Mouse (Mus musculus) left cerebral cortex, adult 8-10 months (tissue): ENCODE results near the gene Cldn9. TPM values are rescaled to one million over a fixed set of nuclear protein-coding genes. Genes with fewer than 3 reads are reported as not detected.
A peak's percentile ranks its signal among the peaks of the same experiment; 100 is the strongest.

Source experiments
- DNase-seq, 2 experiments: peaks; one replicate each; pipeline ENCODE4 v3.0.0; 2022; ENCODE audit warnings: low spot score in 2 of 2
- total RNA-seq, 4 experiments: library from RNA; stranded (reverse); gene quantifications; 2 replicates each; pipeline ENCODE4 v1.2.4; 2022

Gene Cldn9
- total RNA-seq = under 1 TPM in 2 of 4 experiments, not detected in 2; 0.23 to 0.63 TPM

- DNase-seq = no peak
Measured at GRCm38 (mm10) chr17:23683856-23684672, at the start of gene Cldn9. Gene Cldn9, minus strand, starts transcription at chr17:23684026.

GRCm38 (mm10) chr17:23730441-23730840 is 46.6 kb upstream of the Cldn9 start:
- DNase-seq = no peak

- DNase-seq = peak in 1 of 2 experiments; percentile 79
Measured at GRCm38 (mm10) chr17:23726758-23727142, 42.9 kb upstream of the Cldn9 start.

GRCm38 (mm10) chr17:23725999-23726757 is 42.4 kb upstream of the Cldn9 start, which contains the start of gene Pkmyt1:
Gene Pkmyt1, plus strand, starts transcription at chr17:23726336.
- peak; percentile 84 to 90 for DNase-seq

GRCm38 (mm10) chr17:23725477-23725876 is 41.7 kb upstream of the Cldn9 start:
- no peak for DNase-seq

- DNase-seq = no peak
Measured at GRCm38 (mm10) chr17:23722376-23723125, 38.7 kb upstream of the Cldn9 start, which contains the start of gene 1520401A03Rik. Gene 1520401A03Rik, minus strand, starts transcription at chr17:23722783.

GRCm38 (mm10) chr17:23721886-23722285 is 38.1 kb upstream of the Cldn9 start:
- DNase-seq = no peak

- no peak for DNase-seq
Measured at GRCm38 (mm10) chr17:23719455-23719854, 35.6 kb upstream of the Cldn9 start.

GRCm38 (mm10) chr17:23717003-23717402 is 33.2 kb upstream of the Cldn9 start:
- no peak for DNase-seq

- DNase-seq = peak; percentile 46 to 50
Measured at GRCm38 (mm10) chr17:23706212-23706611, 22.4 kb upstream of the Cldn9 start.

- DNase-seq = no peak
Measured at GRCm38 (mm10) chr17:23705525-23706104, 21.8 kb upstream of the Cldn9 start.

GRCm38 (mm10) chr17:23704741-23705140 is 20.9 kb upstream of the Cldn9 start:
- no peak for DNase-seq

- DNase-seq = no peak
Measured at GRCm38 (mm10) chr17:23703301-23703700, 19.5 kb upstream of the Cldn9 start.

- peak; percentile 75 to 91 for DNase-seq
Measured at GRCm38 (mm10) chr17:23700079-23700478, 16.3 kb upstream of the Cldn9 start.

GRCm38 (mm10) chr17:23699131-23700077 is 15.6 kb upstream of the Cldn9 start:
- no peak for DNase-seq

GRCm38 (mm10) chr17:23695801-23696200 is 12.0 kb upstream of the Cldn9 start:
- DNase-seq = no peak

- DNase-seq = no peak
Measured at GRCm38 (mm10) chr17:23694491-23694890, 10.7 kb upstream of the Cldn9 start.

GRCm38 (mm10) chr17:23683226-23683625 is 600 bp downstream of the Cldn9 start:
- DNase-seq = no peak

GRCm38 (mm10) chr17:23682530-23682929 is 1.3 kb downstream of the Cldn9 start:
- no peak for DNase-seq

- DNase-seq = no peak
Measured at GRCm38 (mm10) chr17:23682092-23682491, 1.7 kb downstream of the Cldn9 start.
